ENCODE assay signal across 8 mouse cellular contexts in the genomic region with DNA sequence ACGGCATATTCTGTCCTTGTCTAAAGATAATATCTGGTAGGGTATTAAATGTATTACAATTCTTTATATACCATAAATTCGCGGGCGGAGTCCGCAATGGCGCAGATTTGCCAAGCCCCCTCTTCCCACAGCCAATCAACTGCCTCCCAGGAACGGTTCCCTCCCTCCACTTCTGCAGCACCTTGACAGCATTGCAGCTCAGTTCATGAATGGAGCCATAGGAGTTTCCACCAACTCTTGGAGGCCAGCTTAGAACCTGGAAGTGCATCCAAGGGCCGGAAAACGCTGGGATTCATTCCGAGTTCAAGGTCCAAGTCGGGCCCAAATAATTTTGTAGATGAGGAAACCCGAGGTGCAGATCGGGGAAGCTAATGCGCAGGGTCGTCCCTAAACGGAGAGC. TPM values are rescaled to one million over a fixed set of nuclear protein-coding genes. Genes with fewer than 3 reads are reported as not detected.
A peak's percentile ranks its signal among the peaks of the same experiment; 100 is the strongest.
DNase-seq lines count a peak whose midpoint lies in the region; ATAC-seq and TF ChIP-seq lines count a peak whose summit lies in the region.

Pex16 (plus strand) TSS at position 163 of the 400 bp plus-strand sequence.
Large2 (minus strand) TSS at position 356 of the 400 bp plus-strand sequence.

- WGBS in forebrain, postnatal 0 days = 4% methylated on average over 16 of the region's 16 CpGs
- WGBS in kidney, embryonic 14.5 days = 3% methylated on average over 16 of the region's 16 CpGs
- WGBS in lung, embryonic 14.5 days = 2% methylated on average over 16 of the region's 16 CpGs

- peak within 1 kb of the TSS; percentile 75 for H3K9ac ChIP-seq in forebrain, postnatal 0 days
- peak within 1 kb of the TSS; percentile 74 for H3K9ac ChIP-seq in kidney, embryonic 14.5 days (ENCODE audit: low read depth, low read length)
- peak within 1 kb of the TSS; percentile 72 for H3K9ac ChIP-seq in lung, embryonic 14.5 days

- H3K4me2 ChIP-seq in forebrain, postnatal 0 days (ENCODE audit: low read depth) = peak within 1 kb of the TSS; percentile 93
- peak within 1 kb of the TSS; percentile 95 for H3K4me2 ChIP-seq in kidney, embryonic 14.5 days (replicated peaks; ENCODE audit: low read depth, low read length)
- H3K4me2 ChIP-seq in lung, embryonic 14.5 days = peak within 1 kb of the TSS; percentile 97

- TF ChIP-seq CTCF in left cerebral cortex, adult 2 months (IDR thresholded peaks at IDR 0.05) = no peak
- TF ChIP-seq CTCF in forebrain, postnatal 0 days (IDR thresholded peaks at IDR 0.05; ENCODE audit: low read depth) = no peak
- no peak for TF ChIP-seq CTCF in lung, embryonic 14.5 days (IDR thresholded peaks at IDR 0.05; ENCODE audit: low read depth)

- intact Hi-C loops in left cerebral cortex, adult 2 months (cut with DNase I) = no loop called here

- peaks cover 23% of the 10 kb centered on the region for H3K4me1 ChIP-seq in forebrain, postnatal 0 days (ENCODE audit: insufficient read depth)
- peaks cover 36% of the 10 kb centered on the region for H3K4me1 ChIP-seq in kidney, embryonic 14.5 days (ENCODE audit: control insufficient read depth, insufficient read depth, low read length)
- peaks cover 13% of the 10 kb centered on the region for H3K4me1 ChIP-seq in lung, embryonic 14.5 days (ENCODE audit: insufficient read depth)

- no peaks in the 10 kb centered on the region for H3K9me3 ChIP-seq in forebrain, postnatal 0 days (ENCODE audit: low read length)
- H3K9me3 ChIP-seq in kidney, embryonic 14.5 days (ENCODE audit: control insufficient read depth, low read length) = no peaks in the 10 kb centered on the region
- H3K9me3 ChIP-seq in lung, embryonic 14.5 days (ENCODE audit: low read depth, low read length) = no peaks in the 10 kb centered on the region

- peak within 1 kb of the TSS; percentile 72 for H3K4me3 ChIP-seq in left cerebral cortex, adult 2 months
- peak within 1 kb of the TSS; percentile 70 for H3K4me3 ChIP-seq in forebrain, postnatal 0 days (ENCODE audit: low read depth, low read length)
- peak within 1 kb of the TSS; percentile 78 for H3K4me3 ChIP-seq in kidney, embryonic 14.5 days (ENCODE audit: low read length)
- H3K4me3 ChIP-seq in lung, embryonic 14.5 days (ENCODE audit: low read depth, low read length) = peak within 1 kb of the TSS; percentile 67

- H3K27me3 ChIP-seq in forebrain, postnatal 0 days (ENCODE audit: insufficient read depth, low read length) = peaks cover 4% of the 10 kb centered on the region; the same call in 1 of the 2 replicates
- H3K27me3 ChIP-seq in kidney, embryonic 14.5 days (ENCODE audit: control insufficient read depth, insufficient read depth, low read length) = peaks cover 9% of the 10 kb centered on the region; the same call in 1 of the 2 replicates
- peaks cover 28% of the 10 kb centered on the region for H3K27me3 ChIP-seq in lung, embryonic 14.5 days (ENCODE audit: insufficient read depth, low read length)

- H3K27ac ChIP-seq in left cerebral cortex, adult 2 months = peak within 1 kb of the TSS; percentile 90
- H3K27ac ChIP-seq in forebrain, postnatal 0 days (ENCODE audit: low read depth, low read length) = peak within 1 kb of the TSS; percentile 80
- peak within 1 kb of the TSS; percentile 95 for H3K27ac ChIP-seq in kidney, embryonic 14.5 days (ENCODE audit: low read depth, low read length)
- peak within 1 kb of the TSS; percentile 92 for H3K27ac ChIP-seq in lung, embryonic 14.5 days (ENCODE audit: low read depth)

- DNase-seq in left cerebral cortex, adult 2 months (ENCODE audit: extremely low spot score in 1 of 2, low spot score in 2 of 2) = peak in 1 of 2 experiments; percentile 55
- no peak for DNase-seq in left cerebral cortex, adult 11 months (ENCODE audit: low spot score)
- DNase-seq in c-Kit-positive CD71-positive TER-119-negative erythroid progenitor cells, embryonic 14.5 days (ENCODE audit: low read depth) = peak; percentile 50
- peak; percentile 70 for DNase-seq in forebrain, postnatal 0 days
- DNase-seq in lung, embryonic 14.5 days = peak; percentile 71
- DNase-seq in right cerebral cortex, postnatal 10 days (ENCODE audit: low spot score in 2 of 2) = peak; percentile 74 to 81
- DNase-seq in layer of hippocampus, postnatal 25 days (ENCODE audit: extremely low spot score in 1 of 2, low spot score in 1 of 2) = no peak

- peak; percentile 54 for ATAC-seq in forebrain, postnatal 0 days
- no peak for ATAC-seq in kidney, embryonic 14.5 days (ENCODE audit: low FRiP score, low TSS enrichment)
- ATAC-seq in lung, embryonic 14.5 days (ENCODE audit: insufficient read depth) = peak; percentile 17; the same call in 1 of the 2 replicates

- H3K36me3 ChIP-seq in forebrain, postnatal 0 days (ENCODE audit: insufficient read depth) = peaks cover 18% of the 10 kb centered on the region
- peaks cover 22% of the 10 kb centered on the region for H3K36me3 ChIP-seq in kidney, embryonic 14.5 days (ENCODE audit: control insufficient read depth, insufficient read depth, low read length)
- peaks cover 21% of the 10 kb centered on the region for H3K36me3 ChIP-seq in lung, embryonic 14.5 days (ENCODE audit: insufficient read depth)

RNA-seq across cellular contexts. Expression of gene Pex16, which starts in this region (rescaled TPM):
- 10 to 100 TPM; 33.4 to 37.1 TPM for total RNA-seq in left cerebral cortex, adult 2 months (2021)
- 33.5 and 41.1 TPM in 2 replicates for total RNA-seq in forebrain, postnatal 0 days (2014; rRNA removed)
- 53.2 and 53.7 TPM in 2 replicates for polyA plus RNA-seq in forebrain, postnatal 0 days (2015; fragmentation: Nextera tagmentation; extraction: Ambion mirVana)
- polyA plus RNA-seq in kidney, embryonic 14.5 days (2014; fragmentation: Nextera tagmentation; extraction: Ambion mirVana) = 21.3 and 22.7 TPM in 2 replicates
- polyA plus RNA-seq in lung, embryonic 14.5 days (2014; fragmentation: Nextera tagmentation; extraction: Ambion mirVana) = 16.6 and 19.8 TPM in 2 replicates
- total RNA-seq in layer of hippocampus, postnatal 25 days (2021) = 10 to 100 TPM; 31.7 to 35.5 TPM

RNA-seq across cellular contexts. Expression of gene Large2, which starts in this region (rescaled TPM):
- 1 to 10 TPM in 1 of 2 experiments, under 1 TPM in 1; 0.72 to 1.0 TPM for total RNA-seq in left cerebral cortex, adult 2 months (2021)
- total RNA-seq in forebrain, postnatal 0 days (2014; rRNA removed) = 0.10 and 1.8 TPM in 2 replicates
- polyA plus RNA-seq in forebrain, postnatal 0 days (2015; fragmentation: Nextera tagmentation; extraction: Ambion mirVana) = 1.1 and 1.5 TPM in 2 replicates
- polyA plus RNA-seq in kidney, embryonic 14.5 days (2014; fragmentation: Nextera tagmentation; extraction: Ambion mirVana) = 24.0 and 33.3 TPM in 2 replicates
- polyA plus RNA-seq in lung, embryonic 14.5 days (2014; fragmentation: Nextera tagmentation; extraction: Ambion mirVana) = 15.3 and 16.6 TPM in 2 replicates
- under 1 TPM; 0.34 to 0.96 TPM for total RNA-seq in layer of hippocampus, postnatal 25 days (2021)

Comparison
In these comparisons a context has a peak if more than half of its experiments do, and no peak if none do; other contexts are left out.
1. DNase-seq: peak in c-Kit-positive CD71-positive TER-119-negative erythroid progenitor cells, embryonic 14.5 days (single experiment), forebrain, postnatal 0 days (single experiment), lung, embryonic 14.5 days (single experiment) and right cerebral cortex, postnatal 10 days (2 of 2); none in left cerebral cortex, adult 11 months (single experiment) and layer of hippocampus, postnatal 25 days (0 of 2).
2. Peak in every context shown above with its lines, with median percentiles within 50 percentile points of each other: H3K27ac ChIP-seq, H3K4me3 ChIP-seq, H3K4me2 ChIP-seq and H3K9ac ChIP-seq.